Mouse (Mus musculus) intestine, embryonic 14.5 days (tissue): Measurements from ENCODE around the gene Tmprss9. TPM values are rescaled to one million over a fixed set of nuclear protein-coding genes. Genes with fewer than 3 reads are reported as not detected.

Experiments used
- ATAC-seq: fragments of 200-750 bp; cut with Nextera tagmentation; replicated peaks from 2 replicates; pipeline ENCODE4 v1.8.0; 2017; ENCODE audit warnings: low read depth, moderate number of reproducible peaks, moderate TSS enrichment, moderate library complexity; ENCODE audit not compliant: low FRiP score, low TSS enrichment
- DNase-seq: peaks from one replicate; pipeline ENCODE4 v3.0.0-alpha.2; 2018; ENCODE audit warnings: low spot score
- H3K27ac ChIP-seq: fragments of 300-500 bp; sonication (generic); 2 replicates; pipeline ENCODE4 v1.5.1; 2014; ENCODE audit warnings: low read depth, mild to moderate bottlenecking, control low read depth
- H3K27me3 ChIP-seq: fragments of 300-500 bp; sonication (generic); replicated peaks from 2 replicates; pipeline ENCODE4 v1.6.1; 2014; ENCODE audit warnings: low read length, control low read depth; ENCODE audit not compliant: control insufficient read depth, insufficient read depth
- H3K36me3 ChIP-seq: fragments of 300-500 bp; sonication (generic); 2 replicates; pipeline ENCODE4 v1.6.1; 2014; ENCODE audit warnings: low read length, control low read depth; ENCODE audit not compliant: control insufficient read depth, insufficient read depth
- H3K4me1 ChIP-seq: fragments of 300-500 bp; sonication (generic); replicated peaks from 2 replicates; pipeline ENCODE4 v1.6.1; 2014; ENCODE audit warnings: low read length, control low read depth, mixed read lengths; ENCODE audit not compliant: control insufficient read depth, insufficient read depth
- H3K4me2 ChIP-seq: fragments of 300-500 bp; sonication (generic); 2 replicates; pipeline ENCODE4 v1.6.1; 2014; ENCODE audit warnings: low read length
- H3K4me3 ChIP-seq: fragments of 300-500 bp; sonication (generic); 2 replicates; pipeline ENCODE4 v1.5.1; 2014; ENCODE audit warnings: low read depth, low read length, control low read depth, mixed read lengths
- H3K9ac ChIP-seq: fragments of 300-500 bp; sonication (generic); 2 replicates; pipeline ENCODE4 v1.6.1; 2014; ENCODE audit warnings: mild to moderate bottlenecking, low read length
- H3K9me3 ChIP-seq: fragments of 300-500 bp; sonication (generic); 2 replicates; pipeline ENCODE4 v1.6.1; 2016; ENCODE audit warnings: low read length, control low read depth; ENCODE audit not compliant: control insufficient read depth
- WGBS: fragments of 180-500 bp; shearing (Covaris S2); extraction: QIAGEN DNeasy Blood & Tissue Kit; methylation state at CpG from one replicate; pipeline ENCODE4 v1.1.7; 2014; 5-methylcytosine and 5-hydroxymethylcytosine counted together
- polyA plus RNA-seq: library from polyadenylated mRNA; unstranded; fragments of >200 nt; fragmentation: Nextera tagmentation; extraction: Ambion mirVana; gene quantifications from 2 replicates; pipeline ENCODE4 v1.2.1, GENCODE M21; 2014

The Tmprss9 gene
- 0.04 TPM in 1 of 2 replicates, not detected in the other for polyA plus RNA-seq

- 27% methylated on average over 9 of the region's 9 CpGs for WGBS
- H3K4me2 ChIP-seq: no peak within 1 kb of the TSS
- peaks cover 11% of the 10 kb centered on the region for H3K36me3 ChIP-seq
- no peak within 1 kb of the TSS for H3K27ac ChIP-seq
- H3K27me3 ChIP-seq: 0 out of 2 replicates have a peak, but pooled peaks cover 6% of the 10 kb centered on the region
- DNase-seq (no peak), ATAC-seq (no peak; the same call in 1 of the 2 replicates)
- no peaks in the 10 kb centered on the region for H3K4me1 ChIP-seq
- no peaks in the 10 kb centered on the region for H3K9me3 ChIP-seq
- H3K4me3 ChIP-seq: no peak within 1 kb of the TSS
- H3K9ac ChIP-seq: no peak within 1 kb of the TSS
These were observed at the start of gene Tmprss9 for GRCm38 (mm10) chr10:80871581-80871980. Gene Tmprss9 (plus strand): TSS chr10:80871848.

DNA sequence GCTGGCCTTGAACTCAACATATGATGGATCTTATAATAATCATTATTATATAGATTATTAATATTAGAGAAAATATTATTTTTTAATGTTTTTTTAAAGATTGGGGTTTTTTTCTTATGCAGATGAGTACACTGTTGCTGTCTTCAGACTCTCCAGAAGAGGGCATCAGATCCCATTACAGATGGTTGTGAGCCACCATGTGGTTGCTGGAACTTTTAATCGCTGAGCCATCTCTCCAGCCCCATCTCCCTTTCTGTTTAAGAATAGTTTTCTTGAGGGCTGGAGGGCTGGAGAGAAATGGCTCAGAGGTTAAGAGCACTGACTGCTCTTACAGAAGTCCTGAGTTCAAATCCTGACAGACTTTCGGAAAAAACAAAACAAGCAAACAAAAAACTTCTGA, 49.7 kb upstream of the Tmprss9 start:
- DNase-seq (no peak), ATAC-seq (no peak)
- Histone ChIP-seq H3K4me2 (no peak overlapping the region), H3K9ac (no peak overlapping the region), H3K27me3 (no peaks in the 10 kb centered on the region), H3K27ac (no peak overlapping the region), H3K9me3 (no peaks in the 10 kb centered on the region), H3K36me3 (no peaks in the 10 kb centered on the region), H3K4me1 (no peaks in the 10 kb centered on the region), H3K4me3 (no peak overlapping the region)
- WGBS: 45% methylated on average over 2 of the region's 2 CpGs

- DNase-seq (no peak), ATAC-seq (no peak)
- Histone ChIP-seq H3K4me3 (no peak overlapping the region), H3K9me3 (no peaks in the 10 kb centered on the region), H3K36me3 (no peaks in the 10 kb centered on the region), H3K27me3 (no peaks in the 10 kb centered on the region), H3K4me1 (no peaks in the 10 kb centered on the region), H3K27ac (no peak overlapping the region), H3K9ac (no peak overlapping the region), H3K4me2 (no peak overlapping the region)
- 87% methylated on average over 5 of the region's 5 CpGs for WGBS
These were observed 49.1 kb upstream of the Tmprss9 start for GRCm38 (mm10) chr10:80822528-80822927.

DNA sequence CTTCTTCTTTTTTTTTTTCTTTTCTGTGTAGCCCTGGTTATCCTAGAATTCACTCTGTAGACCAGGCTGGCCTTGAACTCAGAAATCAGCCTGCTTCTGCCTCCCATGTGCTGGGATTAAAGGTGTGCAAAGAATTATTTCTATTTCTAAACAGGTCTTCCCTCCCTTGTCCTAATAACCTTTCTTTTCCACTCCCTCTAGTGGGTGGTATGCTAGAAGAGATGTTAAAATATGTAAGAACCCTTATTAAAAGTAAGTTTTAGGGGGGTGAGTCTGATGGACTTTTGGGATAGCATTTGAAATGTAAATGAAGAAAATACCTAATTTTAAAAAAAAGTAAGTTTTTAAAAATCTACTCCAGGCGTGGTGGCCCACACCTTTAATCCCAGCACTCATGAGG, 48.3 kb upstream of the Tmprss9 start:
- no peaks in the 10 kb centered on the region for H3K27me3 ChIP-seq
- no peak for ATAC-seq
- WGBS: 92% methylated on average over 1 of the region's 1 CpGs
- H3K27ac ChIP-seq: no peak overlapping the region
- DNase-seq: no peak
- H3K4me2 ChIP-seq: no peak overlapping the region
- H3K4me3 ChIP-seq: no peak overlapping the region
- no peaks in the 10 kb centered on the region for H3K9me3 ChIP-seq
- no peak overlapping the region for H3K9ac ChIP-seq
- H3K36me3 ChIP-seq: 0 out of 2 replicates have a peak, but pooled peaks cover under 1% of the 10 kb centered on the region
- H3K4me1 ChIP-seq: peaks cover 5% of the 10 kb centered on the region; the same call in 1 of the 2 replicates

DNA sequence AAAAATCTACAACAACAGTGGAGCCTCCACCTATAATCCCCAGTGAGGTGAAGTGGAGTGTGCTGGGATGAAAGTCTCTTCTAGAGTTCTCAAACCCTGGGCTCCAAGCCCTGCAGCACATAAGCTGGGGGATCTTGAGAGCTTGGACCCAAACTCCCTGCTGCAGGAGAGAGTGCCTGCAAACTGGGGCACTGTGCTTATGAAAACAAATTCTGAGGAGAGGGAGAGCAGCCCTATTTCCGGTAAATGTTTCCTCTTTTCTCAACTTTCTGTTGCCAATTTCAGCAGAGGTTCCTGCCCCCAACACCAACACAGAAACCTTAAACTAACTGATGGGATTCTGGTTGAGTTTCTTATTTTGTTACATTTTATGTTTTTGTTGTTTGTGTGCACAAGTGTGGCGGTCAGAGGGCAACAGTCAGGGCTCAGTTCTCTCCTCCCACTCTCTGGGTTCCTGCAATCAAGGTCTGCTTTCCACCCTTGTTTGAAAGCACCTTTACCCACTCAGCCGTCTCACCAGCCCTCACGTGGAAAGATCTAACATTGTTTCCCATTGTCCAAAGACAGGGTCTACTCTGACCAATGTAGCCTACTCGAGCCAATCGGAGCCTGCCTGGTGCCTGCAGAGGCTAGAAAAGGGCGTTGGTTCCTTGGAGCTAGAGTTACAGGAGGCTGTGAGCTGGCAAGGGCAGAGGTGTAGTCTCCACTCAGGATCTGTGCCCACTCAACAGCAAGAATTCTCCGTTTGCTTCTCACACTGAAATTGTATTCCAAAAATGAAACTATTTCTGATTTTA, 47.6 kb upstream of the Tmprss9 start:
- DNase-seq: no peak
- 71% methylated on average over 8 of the region's 8 CpGs for WGBS
- peaks cover 5% of the 10 kb centered on the region; the same call in 1 of the 2 replicates for H3K4me1 ChIP-seq
- H3K36me3 ChIP-seq: peaks cover 4% of the 10 kb centered on the region; the same call in 1 of the 2 replicates
- H3K27ac ChIP-seq: no peak overlapping the region
- H3K9me3 ChIP-seq: no peaks in the 10 kb centered on the region
- no peak overlapping the region for H3K4me3 ChIP-seq
- no peak overlapping the region for H3K9ac ChIP-seq
- ATAC-seq: no peak
- H3K4me2 ChIP-seq: no peak overlapping the region
- no peaks in the 10 kb centered on the region for H3K27me3 ChIP-seq

- no peak overlapping the region for H3K27ac ChIP-seq
- no peak for ATAC-seq
- H3K4me2 ChIP-seq: no peak overlapping the region
These were observed 46.8 kb upstream of the Tmprss9 start for GRCm38 (mm10) chr10:80824827-80825226.

GRCm38 (mm10) chr10:80826151-80827062, 45.2 kb upstream of the Tmprss9 start, which contains the start of gene Oaz1:
Gene Oaz1 (plus strand): TSS chr10:80826656.
- Histone ChIP-seq H3K4me1 (peaks cover 15% of the 10 kb centered on the region; the same call in 1 of the 2 replicates), H3K27ac (peak within 1 kb of the TSS; percentile 85), H3K9ac (peak within 1 kb of the TSS; percentile 84), H3K4me2 (peak within 1 kb of the TSS; percentile 99), H3K4me3 (peak within 1 kb of the TSS; percentile 85), H3K27me3 (no peaks in the 10 kb centered on the region), H3K9me3 (no peaks in the 10 kb centered on the region), H3K36me3 (peaks cover 14% of the 10 kb centered on the region)
- DNase-seq (peak; percentile 97), ATAC-seq (peak; percentile 97)
- WGBS: under 1% methylated on average over 73 of the region's 82 CpGs

More at GRCm38 (mm10) chr10:80824827-80825226, 46.8 kb upstream of the Tmprss9 start:
- H3K36me3 ChIP-seq: peaks cover 12% of the 10 kb centered on the region
- peaks cover 5% of the 10 kb centered on the region; the same call in 1 of the 2 replicates for H3K4me1 ChIP-seq
- H3K4me3 ChIP-seq: no peak overlapping the region
- WGBS: 83% methylated on average over 2 of the region's 2 CpGs
- H3K27me3 ChIP-seq: no peaks in the 10 kb centered on the region
- H3K9me3 ChIP-seq: no peaks in the 10 kb centered on the region
- DNase-seq: no peak
- H3K9ac ChIP-seq: no peak overlapping the region
